Mouse (Mus musculus) kidney, embryonic 15.5 days (tissue): Measurements from ENCODE around the gene Tmprss12. TPM values are rescaled to one million over a fixed set of nuclear protein-coding genes. Genes with fewer than 3 reads are reported as not detected.

Source experiments
- ATAC-seq: fragments of 200-750 bp; cut with Nextera tagmentation; replicated peaks from 2 replicates; pipeline ENCODE4 v1.8.0; 2017; ENCODE audit warnings: moderate TSS enrichment; ENCODE audit not compliant: low FRiP score
- H3K27ac ChIP-seq: fragments of 300-500 bp; sonication (generic); 2 replicates; pipeline ENCODE4 v1.5.1; 2015; ENCODE audit warnings: mild to moderate bottlenecking, inconsistent platforms
- H3K27me3 ChIP-seq: fragments of 300-500 bp; sonication (generic); 2 replicates; pipeline ENCODE4 v1.6.1; 2015; ENCODE audit warnings: inconsistent platforms
- H3K36me3 ChIP-seq: fragments of 300-500 bp; sonication (generic); 2 replicates; pipeline ENCODE4 v1.6.1; 2015; ENCODE audit warnings: inconsistent platforms
- H3K4me1 ChIP-seq: fragments of 300-500 bp; sonication (generic); 2 replicates; pipeline ENCODE4 v1.6.1; 2015; ENCODE audit warnings: inconsistent platforms
- H3K4me2 ChIP-seq: fragments of 300-500 bp; sonication (generic); 2 replicates; pipeline ENCODE4 v1.6.1; 2015; ENCODE audit warnings: moderate library complexity, mild to moderate bottlenecking, inconsistent platforms
- H3K4me3 ChIP-seq: fragments of 300-500 bp; sonication (generic); replicated peaks from 2 replicates; pipeline ENCODE4 v1.5.1; 2015; ENCODE audit warnings: mild to moderate bottlenecking, inconsistent platforms
- H3K9ac ChIP-seq: fragments of 300-500 bp; sonication (generic); 2 replicates; pipeline ENCODE4 v1.6.1; 2015; ENCODE audit warnings: mild to moderate bottlenecking, inconsistent platforms
- H3K9me3 ChIP-seq: fragments of 300-500 bp; sonication (generic); replicated peaks from 2 replicates; pipeline ENCODE4 v1.6.1; 2016; ENCODE audit warnings: inconsistent platforms
- WGBS: fragments of 180-500 bp; shearing (Covaris S2); methylation state at CpG from one replicate; pipeline ENCODE4 v1.1.7; 2015; ENCODE audit warnings: mixed read lengths; 5-methylcytosine and 5-hydroxymethylcytosine counted together
- polyA plus RNA-seq: library from polyadenylated mRNA; unstranded; fragments of >200 nt; fragmentation: Nextera tagmentation; extraction: Ambion mirVana; gene quantifications from 2 replicates; pipeline ENCODE4 v1.2.1, GENCODE M21; 2015

The Tmprss12 gene
- not detected in 2 replicates for polyA plus RNA-seq

DNA sequence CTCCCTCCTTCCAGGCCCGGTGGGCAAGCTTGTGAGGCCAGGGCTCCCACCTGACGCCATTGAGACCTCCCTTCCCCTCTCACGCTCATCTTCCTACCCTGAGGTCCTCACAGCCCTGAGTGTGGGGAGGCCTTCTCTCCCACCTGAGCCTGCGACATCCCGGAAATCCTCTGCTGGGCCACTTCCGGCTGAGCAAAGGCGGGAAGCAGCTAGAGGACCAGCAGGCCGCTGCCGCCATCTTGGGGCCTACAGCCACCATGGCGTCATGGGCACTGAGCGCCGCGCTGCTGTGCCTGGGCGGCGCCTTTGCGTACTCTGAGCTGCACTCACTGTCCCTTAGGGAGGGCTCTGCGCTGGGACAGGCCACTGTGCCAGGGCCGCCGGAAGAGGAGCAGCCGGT is at the start of gene Tmprss12:
Gene Tmprss12 (plus strand): TSS at position 212 of the 400 bp plus-strand sequence.
- WGBS: 97% methylated on average over 20 of the region's 20 CpGs
- Histone ChIP-seq H3K27ac (no peak within 1 kb of the TSS), H3K9me3 (no peaks in the 10 kb centered on the region), H3K27me3 (no peaks in the 10 kb centered on the region), H3K9ac (no peak within 1 kb of the TSS), H3K4me2 (no peak within 1 kb of the TSS), H3K4me1 (no peaks in the 10 kb centered on the region), H3K36me3 (no peaks in the 10 kb centered on the region), H3K4me3 (no peak within 1 kb of the TSS)
- no peak for ATAC-seq

DNA sequence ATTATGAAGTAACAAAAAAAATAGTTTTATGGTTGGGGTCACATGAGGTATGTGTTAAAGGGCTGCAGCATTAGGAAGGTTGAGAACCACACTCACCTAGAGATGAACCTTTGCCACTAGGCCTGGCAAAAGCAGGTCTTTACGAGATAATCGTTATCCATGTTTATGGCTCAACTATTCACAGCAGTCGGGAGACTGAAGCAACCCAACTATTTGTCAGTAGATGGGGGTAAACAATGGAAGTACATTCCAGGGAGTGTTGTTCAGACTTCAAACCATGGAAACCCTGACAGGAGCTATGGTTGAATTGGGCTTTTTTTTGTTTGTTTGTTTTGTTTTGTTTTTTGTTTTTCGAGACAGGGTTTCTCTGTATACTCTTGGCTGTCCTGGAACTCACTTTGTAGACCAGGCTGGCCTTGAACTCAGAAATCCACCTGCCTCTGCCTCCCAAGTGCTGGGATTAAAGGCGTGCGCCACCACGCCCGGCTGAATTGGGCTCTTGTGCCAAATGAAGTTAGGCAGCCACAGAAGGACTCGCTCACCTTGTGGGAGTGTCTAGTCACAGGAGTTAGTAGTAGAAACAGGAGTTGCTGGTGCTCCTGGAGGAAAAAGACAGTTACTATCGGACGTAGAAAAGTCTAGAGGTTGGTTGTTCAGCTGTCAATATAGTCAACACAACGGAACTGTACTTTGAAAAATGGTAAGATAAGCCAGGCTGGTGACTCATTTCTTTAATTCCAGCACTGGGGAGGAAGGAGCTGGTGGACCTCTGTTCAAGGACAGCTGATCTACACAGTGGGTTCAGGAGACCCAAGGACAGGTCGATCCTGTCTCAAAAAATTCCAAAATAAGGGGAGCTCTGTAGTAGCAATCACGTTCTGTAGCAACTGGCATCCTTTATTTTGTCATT is 48.8 kb upstream of the Tmprss12 start:
- 84% methylated on average over 14 of the region's 14 CpGs for WGBS
- H3K9ac ChIP-seq: no peak overlapping the region
- no peaks in the 10 kb centered on the region for H3K9me3 ChIP-seq
- no peak for ATAC-seq
- H3K27ac ChIP-seq: no peak overlapping the region
- H3K27me3 ChIP-seq: no peaks in the 10 kb centered on the region
- peaks cover 16% of the 10 kb centered on the region for H3K4me1 ChIP-seq
- H3K4me2 ChIP-seq: no peak overlapping the region
- no peak overlapping the region for H3K4me3 ChIP-seq
- peaks cover 41% of the 10 kb centered on the region for H3K36me3 ChIP-seq

DNA sequence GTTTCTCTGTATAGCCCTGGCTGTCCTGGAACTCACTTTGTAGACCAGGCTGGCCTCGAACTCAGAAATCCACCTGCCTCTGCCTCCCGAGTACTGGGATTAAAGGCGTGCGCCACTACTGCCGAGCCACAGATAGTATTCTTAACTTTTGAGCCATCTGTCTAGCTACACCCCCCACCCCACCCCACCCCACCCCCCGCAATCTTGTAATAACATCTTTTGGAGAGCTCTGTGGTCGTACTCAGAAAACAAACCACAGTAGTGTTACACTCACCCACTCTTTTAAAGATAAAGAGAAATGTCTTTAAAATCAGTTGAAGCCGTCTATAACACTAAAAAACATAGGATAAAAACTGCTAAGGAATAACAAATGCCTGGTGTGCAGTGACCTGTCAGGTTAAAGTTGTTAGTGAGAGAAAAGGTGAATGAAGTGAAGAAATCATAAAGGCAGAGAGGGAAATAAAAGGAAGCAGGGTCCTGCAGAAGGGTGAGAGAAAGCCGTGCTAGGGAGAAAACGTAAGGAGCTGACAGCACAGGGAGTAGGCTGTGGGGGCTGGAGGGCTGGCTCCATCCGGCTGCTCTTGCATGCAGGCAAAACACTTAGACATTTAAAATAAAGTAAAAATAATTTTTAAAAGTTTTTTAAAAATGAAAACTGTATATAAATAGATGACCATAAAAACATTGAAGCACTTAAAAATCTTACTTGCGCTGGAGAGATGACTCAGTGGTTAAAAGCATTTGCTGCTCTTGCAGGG is 45.2 kb upstream of the Tmprss12 start:
- ATAC-seq: no peak
- Histone ChIP-seq H3K4me3 (no peak overlapping the region), H3K27ac (no peak overlapping the region), H3K4me1 (0 out of 2 replicates have a peak, but pooled peaks cover 2% of the 10 kb centered on the region), H3K9ac (no peak overlapping the region), H3K4me2 (no peak overlapping the region), H3K27me3 (no peaks in the 10 kb centered on the region), H3K36me3 (peaks cover 73% of the 10 kb centered on the region), H3K9me3 (no peaks in the 10 kb centered on the region)
- WGBS: 83% methylated on average over 12 of the region's 12 CpGs

DNA sequence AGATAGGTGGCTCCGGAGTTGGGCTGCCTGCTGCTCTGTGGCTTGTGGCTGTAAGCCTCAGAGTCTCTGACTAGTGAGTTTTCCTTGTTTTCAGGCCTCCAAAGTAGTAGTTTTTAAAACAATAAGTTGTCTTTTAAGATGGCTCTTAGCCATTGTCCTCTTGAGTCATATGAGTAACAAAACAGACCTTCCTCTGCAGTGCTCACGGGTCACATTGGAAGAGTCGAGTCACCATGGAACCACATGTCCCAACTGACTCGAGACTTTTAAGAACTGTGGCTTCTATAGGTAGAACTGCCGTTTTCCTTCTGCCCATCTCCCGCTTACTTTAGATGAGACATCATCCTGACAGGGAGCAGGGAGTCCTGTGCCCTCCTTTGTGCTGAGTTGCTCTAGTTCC is 43.7 kb upstream of the Tmprss12 start:
- no peak overlapping the region for H3K4me2 ChIP-seq
- no peak overlapping the region for H3K9ac ChIP-seq
- H3K9me3 ChIP-seq: no peaks in the 10 kb centered on the region
- no peaks in the 10 kb centered on the region for H3K4me1 ChIP-seq
- no peak overlapping the region for H3K4me3 ChIP-seq
- H3K27ac ChIP-seq: no peak overlapping the region
- 87% methylated on average over 6 of the region's 6 CpGs for WGBS
- no peaks in the 10 kb centered on the region for H3K27me3 ChIP-seq
- peaks cover 89% of the 10 kb centered on the region for H3K36me3 ChIP-seq
- ATAC-seq: no peak

DNA sequence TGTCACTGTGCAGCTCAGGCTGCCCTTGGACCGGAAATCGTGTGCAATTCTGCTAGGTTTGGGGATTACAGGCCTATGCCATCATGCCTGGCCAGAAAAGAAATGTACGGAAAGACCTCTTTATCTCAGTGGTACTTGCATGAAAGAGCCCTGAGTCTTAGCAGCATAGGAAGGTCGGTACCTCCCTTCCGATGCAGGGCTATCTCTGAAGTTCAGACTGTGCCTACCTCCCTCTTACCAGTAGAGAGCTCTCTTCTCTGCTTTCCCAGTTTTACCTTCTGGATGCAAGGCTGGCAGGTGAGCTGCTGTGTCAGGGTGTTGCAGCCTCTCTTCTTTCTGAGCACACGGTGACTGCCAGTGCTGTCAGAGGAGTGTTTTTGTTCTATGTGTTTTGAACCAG is 38.9 kb upstream of the Tmprss12 start:
- Histone ChIP-seq H3K4me1 (no peaks in the 10 kb centered on the region), H3K9ac (no peak overlapping the region), H3K4me2 (no peak overlapping the region), H3K27ac (no peak overlapping the region), H3K9me3 (no peaks in the 10 kb centered on the region), H3K4me3 (no peak overlapping the region), H3K27me3 (no peaks in the 10 kb centered on the region), H3K36me3 (peaks cover 97% of the 10 kb centered on the region)
- ATAC-seq: no peak
- WGBS: 95% methylated on average over 6 of the region's 6 CpGs

DNA sequence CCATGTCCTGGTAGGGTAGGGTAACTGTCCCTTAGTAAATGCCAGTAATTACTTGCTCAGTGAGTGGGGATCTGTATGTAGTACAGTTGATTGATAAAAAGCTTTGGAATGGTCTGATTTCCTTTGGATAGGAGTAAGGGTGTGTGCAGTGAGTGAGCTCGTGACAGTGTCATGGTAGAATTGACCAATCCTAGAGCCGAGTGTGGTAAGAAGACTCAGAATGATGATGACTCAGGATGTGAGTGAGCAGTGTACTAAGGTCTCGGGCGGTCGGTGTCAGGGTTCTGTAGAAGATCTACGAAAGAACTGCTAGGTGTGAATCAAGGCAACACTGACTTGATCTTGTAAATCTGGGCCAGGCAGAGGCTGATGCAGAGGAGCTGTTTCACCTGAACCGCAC is 34.7 kb upstream of the Tmprss12 start:
- WGBS: 93% methylated on average over 7 of the region's 7 CpGs
- Histone ChIP-seq H3K27ac (no peak overlapping the region), H3K9ac (no peak overlapping the region), H3K4me3 (no peak overlapping the region), H3K9me3 (no peaks in the 10 kb centered on the region), H3K36me3 (peaks cover 100% of the 10 kb centered on the region), H3K4me2 (no peak overlapping the region), H3K27me3 (no peaks in the 10 kb centered on the region), H3K4me1 (no peaks in the 10 kb centered on the region)
- no peak for ATAC-seq

DNA sequence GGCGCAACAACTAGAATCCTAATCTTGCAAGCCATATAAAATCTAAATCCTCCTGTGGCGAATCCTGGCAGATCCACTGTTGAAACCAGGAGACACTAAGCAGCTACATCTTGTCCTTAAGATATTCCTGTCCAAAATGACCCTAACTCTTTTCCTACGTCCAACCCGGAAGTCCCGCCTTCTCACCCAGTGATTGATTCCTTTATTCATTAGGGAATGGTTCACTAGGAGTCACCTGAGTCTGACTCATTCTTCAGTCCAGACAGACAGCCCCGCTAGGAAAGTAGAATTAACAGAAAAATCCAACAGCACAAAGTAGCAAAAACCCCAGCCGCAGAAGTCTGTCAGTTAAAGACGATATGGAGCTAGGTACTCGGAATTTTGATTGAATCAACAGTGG is 33.3 kb upstream of the Tmprss12 start:
- H3K9ac ChIP-seq: no peak overlapping the region
- no peak overlapping the region for H3K4me3 ChIP-seq
- H3K4me2 ChIP-seq: no peak overlapping the region
- peaks cover 100% of the 10 kb centered on the region for H3K36me3 ChIP-seq
- H3K9me3 ChIP-seq: no peaks in the 10 kb centered on the region
- H3K4me1 ChIP-seq: no peaks in the 10 kb centered on the region
- H3K27ac ChIP-seq: no peak overlapping the region
- WGBS: 96% methylated on average over 9 of the region's 9 CpGs
- H3K27me3 ChIP-seq: no peaks in the 10 kb centered on the region
- no peak for ATAC-seq

DNA sequence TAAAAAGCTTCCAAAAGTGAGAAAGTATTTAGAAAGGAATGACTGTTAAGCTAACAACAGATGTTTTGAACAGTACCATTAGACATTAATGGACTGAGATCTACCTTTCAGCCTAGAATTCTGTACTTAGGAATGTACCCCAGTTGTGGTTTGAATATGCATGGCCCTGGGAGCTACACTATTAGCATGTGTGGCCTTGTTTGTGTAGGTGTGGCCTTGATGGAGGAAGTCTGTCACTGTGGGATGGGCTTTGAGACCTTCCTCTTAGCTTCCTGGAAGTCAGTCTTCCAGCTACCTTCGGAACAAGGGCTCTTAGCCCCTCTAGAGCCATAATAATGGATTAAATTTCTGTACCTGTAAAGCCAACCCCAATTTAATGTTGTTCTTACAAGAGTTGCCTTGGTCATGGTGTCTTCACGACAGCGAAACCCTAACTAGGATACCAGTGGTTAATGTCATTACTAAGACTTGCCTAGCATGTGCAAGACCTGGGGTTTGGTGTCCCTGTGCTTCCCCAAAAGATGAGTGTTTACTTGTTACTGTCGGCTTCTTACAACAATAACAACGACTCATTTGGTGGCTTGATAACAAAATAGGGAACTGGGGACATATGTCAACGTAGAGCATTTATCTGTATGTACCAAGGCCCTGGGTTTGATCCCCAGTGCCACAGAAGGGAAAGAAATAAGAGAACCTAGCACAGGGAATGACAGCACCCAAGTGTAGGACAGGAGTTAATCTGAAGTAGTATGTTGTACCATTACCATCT is 31.8 kb upstream of the Tmprss12 start:
- H3K9ac ChIP-seq: no peak overlapping the region
- WGBS: 94% methylated on average over 6 of the region's 6 CpGs
- H3K4me1 ChIP-seq: no peaks in the 10 kb centered on the region
- no peak overlapping the region for H3K4me3 ChIP-seq
- ATAC-seq: no peak
- H3K36me3 ChIP-seq: peaks cover 99% of the 10 kb centered on the region
- H3K27me3 ChIP-seq: no peaks in the 10 kb centered on the region
- H3K9me3 ChIP-seq: no peaks in the 10 kb centered on the region
- no peak overlapping the region for H3K27ac ChIP-seq
- no peak overlapping the region for H3K4me2 ChIP-seq

DNA sequence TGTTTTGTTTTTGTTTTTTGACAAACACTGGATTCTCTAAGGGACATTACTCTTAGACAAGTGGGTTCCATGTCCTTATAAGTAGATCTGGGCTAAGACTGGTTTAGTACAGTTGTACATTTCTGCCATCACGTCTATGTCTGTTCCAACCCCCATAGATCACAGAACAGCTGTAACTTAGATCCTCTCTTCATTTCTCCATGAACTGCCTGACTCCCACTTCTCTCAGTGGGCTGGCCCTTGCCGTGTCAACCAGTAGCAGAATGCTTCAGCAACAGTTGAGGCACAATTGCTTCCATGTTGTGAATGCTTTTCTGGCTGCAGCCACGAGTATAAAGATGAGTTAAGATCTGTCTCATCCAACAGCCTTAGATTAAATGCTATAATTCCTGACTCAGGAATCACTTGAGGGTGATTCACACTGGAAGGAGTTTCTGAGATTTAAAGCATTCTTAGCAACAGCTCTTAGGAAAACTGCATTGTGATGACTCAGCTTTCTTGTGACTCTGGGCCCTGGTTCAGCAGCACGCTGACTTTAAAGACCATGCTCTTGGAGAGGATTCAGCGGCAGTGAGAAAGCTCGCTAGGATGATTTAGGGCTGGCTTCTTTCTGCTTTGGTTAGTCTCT is 29.4 kb upstream of the Tmprss12 start:
- ATAC-seq: no peak
- no peak overlapping the region for H3K4me2 ChIP-seq
- 79% methylated on average over 6 of the region's 6 CpGs for WGBS
- no peaks in the 10 kb centered on the region for H3K27me3 ChIP-seq
- H3K9me3 ChIP-seq: no peaks in the 10 kb centered on the region
- H3K4me3 ChIP-seq: no peak overlapping the region
- H3K4me1 ChIP-seq: no peaks in the 10 kb centered on the region
- no peak overlapping the region for H3K27ac ChIP-seq
- H3K36me3 ChIP-seq: peaks cover 99% of the 10 kb centered on the region
- no peak overlapping the region for H3K9ac ChIP-seq

DNA sequence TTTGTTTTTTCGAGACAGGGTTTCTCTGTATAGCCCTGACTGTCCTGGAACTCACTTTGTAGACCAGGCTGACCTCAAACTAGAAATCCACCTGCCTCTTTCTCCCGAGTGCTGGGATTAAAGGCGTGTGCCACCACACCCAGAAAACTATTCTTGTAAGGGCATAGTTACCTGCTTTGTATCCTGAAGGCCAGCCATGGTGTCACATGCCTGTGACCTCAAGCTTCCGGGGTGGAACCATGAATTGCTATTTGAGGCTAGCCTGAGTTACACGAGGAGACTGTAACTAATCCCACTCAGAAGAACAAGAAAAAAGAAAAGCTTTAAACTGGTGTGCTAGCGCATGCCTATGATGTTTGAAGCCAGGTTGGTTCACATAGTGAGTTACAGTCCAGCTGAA is 24.3 kb upstream of the Tmprss12 start:
- no peak overlapping the region for H3K4me3 ChIP-seq
- 89% methylated on average over 6 of the region's 6 CpGs for WGBS
- no peaks in the 10 kb centered on the region for H3K27me3 ChIP-seq
- no peaks in the 10 kb centered on the region for H3K4me1 ChIP-seq
- no peak overlapping the region for H3K9ac ChIP-seq
- H3K36me3 ChIP-seq: peaks cover 85% of the 10 kb centered on the region
- no peak overlapping the region for H3K4me2 ChIP-seq
- no peak overlapping the region for H3K27ac ChIP-seq
- H3K9me3 ChIP-seq: no peaks in the 10 kb centered on the region
- ATAC-seq: no peak

DNA sequence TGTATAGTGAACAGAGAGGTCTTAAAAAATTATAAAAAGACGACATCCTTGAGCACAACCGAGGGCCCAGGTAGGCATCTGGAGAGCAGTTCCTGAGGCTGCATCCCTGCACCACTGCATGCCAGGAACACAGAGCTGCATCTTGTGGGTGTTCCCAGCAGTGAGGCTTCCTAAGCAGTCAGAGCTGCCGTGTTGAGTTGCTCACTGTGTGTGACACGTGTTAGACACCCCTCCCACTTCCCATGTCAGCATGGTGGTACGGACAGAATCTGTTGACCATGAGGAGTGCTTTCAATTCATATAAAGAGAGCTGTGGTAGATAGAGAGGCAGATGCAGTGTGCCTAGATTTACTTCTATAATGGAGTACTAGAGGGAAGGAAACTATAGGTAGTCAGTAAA is 23.3 kb upstream of the Tmprss12 start:
- WGBS: 87% methylated on average over 5 of the region's 5 CpGs
- no peak overlapping the region for H3K4me3 ChIP-seq
- no peak overlapping the region for H3K9ac ChIP-seq
- no peak overlapping the region for H3K27ac ChIP-seq
- ATAC-seq: no peak
- peaks cover 79% of the 10 kb centered on the region for H3K36me3 ChIP-seq
- no peak overlapping the region for H3K4me2 ChIP-seq
- H3K4me1 ChIP-seq: no peaks in the 10 kb centered on the region
- no peaks in the 10 kb centered on the region for H3K27me3 ChIP-seq
- no peaks in the 10 kb centered on the region for H3K9me3 ChIP-seq
